Mouse (Mus musculus) kidney, adult 2 months (tissue): ENCODE results near the gene Hlf.

Experiments used
- CTCF ChIP-seq: fragments of 200-500 bp; conservative IDR thresholded peaks from 2 replicates; pipeline ENCODE4 v1.5.1; 2011; ENCODE audit warnings: low read depth, mild to moderate bottlenecking, control low read depth, low read length, moderate library complexity, mixed read lengths; ENCODE audit not compliant: insufficient read depth, insufficient read length
- POLR2A ChIP-seq: fragments of 200-500 bp; IDR thresholded peaks from one replicate; pipeline ENCODE4 v1.6.1; 2011; ENCODE audit warnings: low read depth, low read length, control low read depth

DNA sequence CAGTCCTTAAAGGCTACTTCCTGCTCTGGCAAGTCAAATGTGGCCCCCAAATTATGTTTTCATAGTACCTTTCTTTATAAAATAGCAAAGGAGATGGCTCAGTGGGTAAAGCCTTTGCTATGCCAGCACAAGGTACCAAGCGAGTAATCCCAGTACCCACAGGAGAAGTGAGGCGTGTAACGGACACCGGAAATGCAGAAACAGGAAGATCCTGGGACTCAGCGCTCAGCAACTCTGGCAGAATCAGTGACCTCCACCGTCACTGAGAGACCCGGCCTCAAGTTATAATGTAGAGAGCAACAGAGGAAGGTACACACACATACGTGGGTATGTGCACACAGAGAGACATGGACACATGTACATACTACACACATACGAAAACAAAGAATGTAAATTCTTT, 14.3 kb downstream of the Hlf start:
- TF ChIP-seq POLR2A = no peak
- TF ChIP-seq CTCF = no peak
